Mouse (Mus musculus) gastrocnemius, adult 2 months (tissue): ENCODE results near the gene Fam19a1. TPM values are rescaled to one million over a fixed set of nuclear protein-coding genes. Genes with fewer than 3 reads are reported as not detected.
"Not testable (repeated sequence)": the region's sequence is repeated elsewhere in the genome, so short reads cannot be mapped to it uniquely, and the experiment has no call there.

Experiments
- DNase-seq: peaks from one replicate; pipeline ENCODE4 v3.0.0; 2022
- H3K27ac ChIP-seq: fragments of 200-600 bp; 2 replicates; pipeline ENCODE4 v1.8.1; 2022; ENCODE audit warnings: mild to moderate bottlenecking
- H3K4me3 ChIP-seq: fragments of 200-600 bp; 2 replicates; pipeline ENCODE4 v1.8.1; 2022; ENCODE audit warnings: mild to moderate bottlenecking, moderate library complexity
- CTCF ChIP-seq: fragments of 200-600 bp; IDR thresholded peaks from 2 replicates; pipeline ENCODE4 v1.8.1; 2022; ENCODE audit warnings: antibody characterized with exemption, mild to moderate bottlenecking, moderate library complexity
- intact Hi-C: fragments of 180-260 bp; cut with DNase I; formaldehyde crosslinking; loops from one replicate; pipeline ENCODE4 v1.15.1; 2025
- total RNA-seq, 2 experiments: library from RNA; stranded (reverse); gene quantifications; 2 replicates each; pipeline ENCODE4 v1.2.3; 2021

Fam19a1 gene
- total RNA-seq, 2 experiments from 2014 or later, result not detected

DNA sequence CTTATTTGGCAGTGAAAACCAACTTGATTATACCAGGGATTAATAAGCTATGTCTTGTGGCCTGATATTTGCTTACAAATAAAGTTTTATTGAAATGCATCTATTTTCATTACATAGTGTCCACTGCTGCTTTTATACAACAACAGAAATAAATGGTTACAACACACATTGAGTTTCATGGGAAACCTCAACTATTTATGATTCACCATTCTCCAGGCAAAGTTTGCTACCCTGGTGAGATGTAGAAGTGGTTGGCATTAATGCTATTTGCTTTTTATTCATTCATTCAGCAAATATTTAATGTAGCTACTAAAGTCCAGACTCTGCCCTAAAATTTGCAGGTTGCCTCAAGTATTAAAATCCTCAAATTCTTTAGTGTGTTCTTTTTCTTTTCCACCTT is 54.1 kb downstream of the Fam19a1 start:
- DNase-seq, result no peak
- intact Hi-C loops, result no loop called here
- H3K4me3 ChIP-seq, result no peak overlapping the region
- H3K27ac ChIP-seq, result no peak overlapping the region
- no peak for TF ChIP-seq CTCF

DNA sequence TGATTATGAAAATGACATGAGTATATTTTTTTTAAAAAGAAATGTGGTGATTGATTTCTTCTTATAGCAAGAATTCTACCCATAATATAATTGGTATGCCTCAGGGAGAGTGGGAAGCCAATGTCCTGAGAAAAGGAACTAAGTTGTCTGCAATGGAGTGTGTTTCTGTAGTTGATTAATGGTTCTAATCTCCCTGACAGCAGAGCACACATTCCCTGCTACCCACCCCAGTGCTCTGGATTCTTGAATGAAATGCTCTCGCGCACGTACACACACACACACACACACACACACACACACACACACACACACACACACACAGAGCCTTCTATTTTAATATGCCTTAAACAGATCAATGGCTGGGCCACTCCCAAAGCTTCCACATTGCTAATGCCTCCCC is 60.7 kb downstream of the Fam19a1 start:
- TF ChIP-seq CTCF, result no peak

GRCm38 (mm10) chr6:96178530-96178929 is 65.6 kb downstream of the Fam19a1 start:
- intact Hi-C loops, result no loop called here
- no peak for DNase-seq
- no peak for TF ChIP-seq CTCF
- no peak overlapping the region for H3K4me3 ChIP-seq
- no peak overlapping the region for H3K27ac ChIP-seq

More for the DNA sequence above, 60.7 kb downstream of the Fam19a1 start:
- no peak overlapping the region for H3K4me3 ChIP-seq
- intact Hi-C loops, result no loop called here
- no peak for DNase-seq
- no peak overlapping the region for H3K27ac ChIP-seq

DNA sequence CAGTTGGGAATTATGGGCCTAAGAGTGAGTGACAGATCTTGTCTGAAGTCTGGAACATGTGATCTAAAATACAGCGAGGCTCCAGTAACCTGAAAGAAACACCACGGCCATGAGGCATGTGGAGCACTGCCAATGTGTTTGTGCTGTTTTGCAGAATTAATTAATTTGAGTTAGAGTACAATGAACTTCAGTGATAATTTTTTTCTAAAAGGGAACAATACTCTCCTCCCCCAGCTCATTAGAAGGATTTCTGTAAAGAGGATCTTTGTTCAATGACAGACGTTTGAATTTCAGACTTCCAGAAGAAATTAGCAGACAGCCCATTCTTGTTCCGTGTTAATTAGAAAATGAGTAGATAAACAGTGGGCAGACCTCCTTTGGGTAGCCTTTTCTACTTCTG is 70.4 kb downstream of the Fam19a1 start:
- Histone ChIP-seq H3K27ac (no peak overlapping the region), H3K4me3 (no peak overlapping the region)
- intact Hi-C loops, result no loop called here
- no peak for DNase-seq
- no peak for TF ChIP-seq CTCF

DNA sequence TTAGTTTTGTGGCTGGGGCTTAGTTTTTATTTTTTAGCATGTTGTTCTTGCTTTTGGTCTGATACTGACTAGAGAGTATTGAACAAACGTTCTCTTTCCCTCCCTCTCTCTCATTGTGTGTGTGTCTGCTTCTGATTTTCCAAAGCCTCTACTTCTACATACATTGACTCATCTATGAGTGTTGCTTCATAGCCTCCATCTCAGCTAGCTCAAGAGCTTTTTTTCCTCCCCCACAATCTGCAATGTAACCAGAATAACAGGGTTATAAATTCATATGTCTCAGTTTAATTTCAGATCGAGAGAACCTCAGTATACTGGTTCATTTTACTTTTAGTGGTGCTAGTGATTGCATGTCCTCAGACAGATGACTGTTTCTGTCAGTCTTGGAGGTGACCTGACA is 73.6 kb downstream of the Fam19a1 start:
- Histone ChIP-seq H3K27ac (no peak overlapping the region), H3K4me3 (no peak overlapping the region)
- intact Hi-C loops, result no loop called here
- no peak for DNase-seq
- no peak for TF ChIP-seq CTCF

DNA sequence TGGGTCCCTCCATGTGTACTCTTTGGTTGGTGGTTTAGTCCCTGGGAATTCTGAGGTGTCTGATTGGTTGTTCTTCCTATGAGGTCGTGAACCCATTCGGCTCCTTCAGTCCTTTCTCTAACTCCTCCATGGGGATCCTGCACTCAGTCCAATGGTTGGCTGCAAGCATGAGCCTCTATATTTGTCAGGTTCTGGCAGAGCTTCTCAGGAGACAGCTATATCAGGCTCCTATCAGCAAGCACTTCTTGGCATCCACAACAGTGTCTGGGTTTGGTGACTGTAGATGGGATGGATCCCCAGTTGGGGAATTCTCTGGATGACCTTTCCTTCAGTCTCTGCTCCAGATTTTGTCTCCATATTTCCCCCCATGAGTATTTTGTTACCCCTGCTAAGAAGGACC is 86.0 kb downstream of the Fam19a1 start:
- H3K4me3 ChIP-seq, intact Hi-C loops, DNase-seq, H3K27ac ChIP-seq: not testable (repeated sequence)

GRCm38 (mm10) chr6:96205395-96205794 is 92.4 kb downstream of the Fam19a1 start:
- no peak overlapping the region for H3K27ac ChIP-seq
- no peak for DNase-seq
- TF ChIP-seq CTCF, result no peak
- H3K4me3 ChIP-seq, result no peak overlapping the region
- intact Hi-C loops, result no loop called here

GRCm38 (mm10) chr6:96234806-96235205 is 121.9 kb downstream of the Fam19a1 start:
- intact Hi-C loops, result no loop called here
- no peak for DNase-seq
- H3K27ac ChIP-seq, result no peak overlapping the region
- TF ChIP-seq CTCF, result no peak
- H3K4me3 ChIP-seq, result no peak overlapping the region

DNA sequence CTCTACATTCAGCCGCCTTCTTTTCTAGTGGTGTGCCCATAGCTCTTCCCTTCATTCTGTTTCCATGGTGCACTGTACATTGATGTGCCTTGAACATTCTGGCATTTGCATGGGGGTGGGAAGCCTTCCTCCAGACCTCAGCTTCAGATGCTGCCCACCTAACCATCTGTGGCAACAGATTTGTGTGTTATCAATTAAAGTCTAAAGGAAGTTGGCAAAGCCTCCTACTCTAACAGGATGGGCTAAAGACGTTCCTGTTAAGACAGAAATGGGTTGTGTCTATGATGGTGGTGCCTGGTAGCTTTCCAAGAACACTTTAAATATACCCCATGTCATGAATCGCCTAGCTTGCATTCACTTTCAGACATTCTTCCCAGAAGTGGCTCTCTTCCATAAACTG is 131.4 kb downstream of the Fam19a1 start:
- no peak for TF ChIP-seq CTCF
- DNase-seq, result no peak
- intact Hi-C loops, result no loop called here
- H3K4me3 ChIP-seq, result no peak overlapping the region
- no peak overlapping the region for H3K27ac ChIP-seq

GRCm38 (mm10) chr6:96252001-96252400 is 139.0 kb downstream of the Fam19a1 start:
- no peak for DNase-seq
- intact Hi-C loops, result no loop called here
- no peak overlapping the region for H3K4me3 ChIP-seq
- no peak for TF ChIP-seq CTCF
- no peak overlapping the region for H3K27ac ChIP-seq

DNA sequence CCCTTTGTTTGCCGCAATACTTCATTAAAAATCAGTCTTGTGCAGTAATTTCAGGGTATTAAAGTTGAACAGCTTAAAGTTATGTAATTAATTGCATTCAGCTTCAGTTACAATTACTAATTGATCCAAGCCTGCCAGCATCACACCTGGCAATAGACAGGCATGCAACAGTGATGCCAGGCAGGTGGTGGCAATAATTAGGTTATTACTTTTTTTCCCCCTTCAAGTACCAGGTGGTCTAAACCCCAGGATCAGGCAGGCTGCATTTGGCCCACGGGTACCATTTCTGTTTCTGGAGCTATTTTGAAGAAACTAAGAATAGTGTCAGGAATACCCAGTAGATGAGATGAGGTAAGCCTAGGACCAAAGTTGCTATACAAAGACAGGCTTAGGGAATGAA is 141.9 kb downstream of the Fam19a1 start:
- DNase-seq, result no peak
- Histone ChIP-seq H3K27ac (no peak overlapping the region), H3K4me3 (no peak overlapping the region)
- TF ChIP-seq CTCF, result no peak
- intact Hi-C loops, result no loop called here

DNA sequence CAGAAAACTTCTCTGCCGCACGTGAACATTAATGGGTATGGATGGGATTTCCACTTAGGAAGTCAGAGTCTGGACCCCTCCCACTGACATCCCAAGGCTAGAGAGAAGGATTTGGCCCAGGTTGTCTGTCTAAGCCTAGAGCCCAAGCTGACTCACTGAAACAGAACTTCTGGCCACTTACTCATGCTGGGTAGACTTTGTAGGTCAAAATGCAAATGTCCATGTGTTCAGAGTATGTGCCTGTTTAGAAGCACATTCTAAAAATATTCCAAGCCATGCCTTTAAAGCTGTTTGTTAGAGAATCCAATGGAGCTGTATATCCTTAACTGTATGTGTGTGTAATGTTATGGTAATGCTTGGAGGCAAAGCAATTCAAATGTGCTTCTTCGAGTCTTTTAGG is 145.7 kb downstream of the Fam19a1 start:
- intact Hi-C loops, result no loop called here
- Histone ChIP-seq H3K4me3 (no peak overlapping the region), H3K27ac (no peak overlapping the region)
- no peak for DNase-seq
- no peak for TF ChIP-seq CTCF

GRCm38 (mm10) chr6:96266456-96266855 is 153.5 kb downstream of the Fam19a1 start:
- Histone ChIP-seq H3K4me3 (no peak overlapping the region), H3K27ac (no peak overlapping the region)
- intact Hi-C loops, result no loop called here
- DNase-seq, result no peak
- TF ChIP-seq CTCF, result no peak

DNA sequence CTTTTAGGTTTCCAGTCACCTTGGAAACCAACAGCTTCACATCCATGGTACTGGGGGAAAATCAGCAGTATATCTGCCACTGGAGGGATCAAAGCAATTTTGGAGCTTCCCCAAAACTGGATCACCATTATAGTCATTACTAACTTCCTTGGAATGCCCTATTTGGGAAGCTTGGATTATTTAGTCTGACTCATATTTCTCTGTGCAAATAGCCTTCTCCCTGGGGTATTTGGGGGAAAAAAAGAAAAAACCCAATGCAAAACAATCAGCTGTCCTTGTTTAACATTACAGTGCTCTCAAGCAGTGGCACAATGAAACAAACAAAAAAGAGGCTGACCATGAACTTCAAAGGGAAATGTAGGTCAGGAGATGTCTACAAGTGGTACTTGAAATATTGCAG is 155.8 kb downstream of the Fam19a1 start:
- no peak overlapping the region for H3K27ac ChIP-seq
- TF ChIP-seq CTCF, result no peak
- H3K4me3 ChIP-seq, result no peak overlapping the region
- intact Hi-C loops, result no loop called here
- no peak for DNase-seq

GRCm38 (mm10) chr6:96270436-96270835 is 157.5 kb downstream of the Fam19a1 start:
- no peak for TF ChIP-seq CTCF
- intact Hi-C loops, result no loop called here
- Histone ChIP-seq H3K27ac (no peak overlapping the region), H3K4me3 (no peak overlapping the region)
- no peak for DNase-seq
